Mouse (Mus musculus) brain, embryonic 14.5 days (tissue): ENCODE data around the gene Trdn. TPM values are rescaled to one million over a fixed set of nuclear protein-coding genes. Genes with fewer than 3 reads are reported as not detected.

Source experiments
- DNase-seq: peaks from one replicate; pipeline ENCODE4 v3.0.0-alpha.2; 2011; ENCODE audit warnings: low read depth
- CTCF ChIP-seq: fragments of 200-500 bp; IDR thresholded peaks from 2 replicates; pipeline ENCODE4 v1.5.1; 2012; ENCODE audit warnings: inconsistent platforms, mild to moderate bottlenecking, moderate library complexity, borderline replicate concordance; ENCODE audit not compliant: insufficient read depth, insufficient read length; ENCODE audit errors: extremely low read depth
- POLR2A ChIP-seq: fragments of 200-500 bp; IDR thresholded peaks from 2 replicates; pipeline ENCODE4 v1.6.1; 2012; ENCODE audit warnings: mild to moderate bottlenecking, inconsistent platforms, borderline replicate concordance; ENCODE audit not compliant: poor library complexity, insufficient read depth, insufficient read length, severe bottlenecking; ENCODE audit errors: extremely low read depth
- polyA plus RNA-seq: library from polyadenylated mRNA; depleted of rRNA; stranded (reverse); fragments of >200 nt; gene quantifications from 2 replicates; pipeline ENCODE4 v1.2.3, GENCODE M21; 2012; rRNA removed

The Trdn gene
- polyA plus RNA-seq, 1 experiment: not detected

GRCm38 (mm10) chr10:33189031-33189430 is 108.7 kb downstream of the Trdn start:
- no peak for DNase-seq
- TF ChIP-seq POLR2A (no peak), CTCF (no peak)

- DNase-seq: peak; percentile 5
- TF ChIP-seq POLR2A (no peak), CTCF (no peak)
Measured at GRCm38 (mm10) chr10:33195919-33196318, 115.6 kb downstream of the Trdn start.

GRCm38 (mm10) chr10:33198257-33198656 is 117.9 kb downstream of the Trdn start:
- no peak for TF ChIP-seq POLR2A
- TF ChIP-seq CTCF: no peak
- no peak for DNase-seq

GRCm38 (mm10) chr10:33210411-33210810 is 130.1 kb downstream of the Trdn start:
- TF ChIP-seq CTCF (no peak), POLR2A (no peak)
- no peak for DNase-seq

GRCm38 (mm10) chr10:33253911-33254310 is 173.6 kb downstream of the Trdn start:
- DNase-seq: no peak
- no peak for TF ChIP-seq CTCF
- no peak for TF ChIP-seq POLR2A

GRCm38 (mm10) chr10:33256202-33256601 is 175.8 kb downstream of the Trdn start:
- no peak for DNase-seq
- TF ChIP-seq CTCF (no peak), POLR2A (no peak)

GRCm38 (mm10) chr10:33304982-33305381 is 224.6 kb downstream of the Trdn start:
- peak; percentile 86 for DNase-seq
- no peak for TF ChIP-seq POLR2A
- TF ChIP-seq CTCF: no peak

GRCm38 (mm10) chr10:33353026-33353425 is 272.7 kb downstream of the Trdn start:
- DNase-seq: no peak
- TF ChIP-seq POLR2A (no peak), CTCF (no peak)

- no peak for DNase-seq
- TF ChIP-seq POLR2A: no peak
- TF ChIP-seq CTCF: no peak
Measured at GRCm38 (mm10) chr10:33366521-33366920, 286.2 kb downstream of the Trdn start.

GRCm38 (mm10) chr10:33370534-33370933 is 290.2 kb downstream of the Trdn start:
- DNase-seq: no peak
- TF ChIP-seq CTCF (no peak), POLR2A (no peak)

GRCm38 (mm10) chr10:33375474-33376029 is 295.2 kb downstream of the Trdn start:
- TF ChIP-seq POLR2A (no peak), CTCF (no peak)
- peak; percentile 5 for DNase-seq

Other genes with a start within 250 kb of the Trdn start
- 12.4 and 12.9 TPM in 2 replicates for gene Nkain2, start 190.1 kb upstream of the Trdn start, polyA plus RNA-seq